Mouse (Mus musculus): ENCODE measurements around the gene Kcnmb4. TPM values are rescaled to one million over a fixed set of nuclear protein-coding genes. Genes with fewer than 3 reads are reported as not detected.

Kcnmb4 gene
- 35.5 and 38.7 TPM in 2 replicates for polyA plus RNA-seq (2016; fragmentation: Nextera tagmentation; extraction: Ambion mirVana)

DNA sequence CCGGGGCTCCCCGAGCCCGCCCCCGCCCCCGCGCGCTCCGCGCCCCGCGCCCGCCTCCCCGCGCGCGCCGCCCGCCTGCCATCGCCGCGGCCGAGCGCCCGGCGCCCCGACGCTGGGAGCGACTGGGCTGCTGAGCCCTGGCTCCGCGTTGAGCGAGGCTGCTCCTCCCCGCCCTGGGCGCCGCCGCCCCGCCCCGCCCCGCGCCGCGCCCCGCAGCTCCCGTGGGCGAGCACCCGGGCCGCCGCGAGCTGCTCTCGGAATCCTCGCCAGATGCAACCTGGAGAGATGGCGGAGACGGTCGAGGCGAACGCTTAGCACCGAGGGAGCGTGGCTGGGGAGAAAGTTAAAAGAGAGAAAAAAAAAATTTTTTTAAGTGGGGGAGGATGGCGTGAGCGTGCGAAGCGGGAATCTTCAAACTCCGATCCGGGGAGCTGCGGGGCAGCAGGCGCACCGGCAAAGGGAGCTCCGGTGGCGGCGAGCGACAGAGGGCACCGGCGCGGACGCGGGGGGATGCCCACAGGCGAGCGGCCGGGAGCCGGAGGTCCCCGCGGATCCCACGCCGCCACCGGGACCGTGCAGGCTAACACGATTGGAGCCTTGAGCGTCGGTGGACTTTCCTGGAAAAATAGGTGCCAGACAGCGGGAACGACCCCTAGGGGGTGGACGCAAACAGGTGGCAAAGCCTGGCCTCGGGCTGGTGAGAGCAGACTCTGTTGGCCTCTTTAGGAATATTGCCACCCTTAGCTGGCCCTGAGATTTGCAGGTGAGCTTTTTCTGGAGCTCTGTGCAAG, at the start of gene Kcnmb4:
Kcnmb4 (minus strand) TSS at position 120 of the 791 bp plus-strand sequence.
- WGBS = under 1% methylated on average over 77 of the region's 92 CpGs
- peak; percentile 71 for ATAC-seq (ENCODE audit: insufficient number of reproducible peaks, insufficient read depth, low FRiP score, low TSS enrichment, low read depth)

DNA sequence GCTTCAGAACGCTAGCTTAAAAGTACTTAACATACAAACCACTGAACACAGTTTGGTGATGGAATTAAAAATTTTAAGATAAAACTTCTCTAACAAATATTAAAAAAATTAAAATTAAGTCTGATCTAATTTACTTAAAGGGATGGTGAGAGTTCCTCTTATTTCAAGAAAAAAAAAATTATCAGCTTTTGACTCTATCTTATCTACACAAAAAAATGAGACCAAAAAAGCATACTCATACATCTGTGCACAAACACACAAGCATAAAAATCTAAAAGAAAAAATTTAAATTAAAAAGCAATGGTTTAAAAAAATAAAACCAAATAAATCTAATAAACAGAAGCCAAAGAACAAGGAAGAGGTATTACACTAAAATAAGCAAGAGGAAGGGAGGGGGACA, 45.9 kb upstream of the Kcnmb4 start:
- H3K9me3 ChIP-seq = no peaks in the 10 kb centered on the region
- no peak overlapping the region for H3K4me2 ChIP-seq
- no peaks in the 10 kb centered on the region for H3K36me3 ChIP-seq
- no peaks in the 10 kb centered on the region for H3K27me3 ChIP-seq
- H3K9ac ChIP-seq (replicated peaks) = no peak overlapping the region
- WGBS = 90% methylated on average over 1 of the region's 1 CpGs
- no peak for ATAC-seq (ENCODE audit: insufficient number of reproducible peaks, insufficient read depth, low FRiP score, low TSS enrichment, low read depth)
- H3K27ac ChIP-seq = no peak overlapping the region
- H3K4me1 ChIP-seq (replicated peaks) = no peaks in the 10 kb centered on the region
- no peak overlapping the region for H3K4me3 ChIP-seq (replicated peaks)

More for the DNA sequence above, at the start of gene Kcnmb4:
- Histone ChIP-seq H3K4me3 (replicated peaks) (peak within 1 kb of the TSS; percentile 65), H3K27me3 (no peaks in the 10 kb centered on the region), H3K4me2 (peak within 1 kb of the TSS; percentile 86), H3K9ac (replicated peaks) (peak within 1 kb of the TSS; percentile 88), H3K27ac (peak within 1 kb of the TSS; percentile 88), H3K36me3 (0 out of 2 replicates have a peak, but pooled peaks cover 3% of the 10 kb centered on the region), H3K9me3 (no peaks in the 10 kb centered on the region; the same call in 1 of the 2 replicates), H3K4me1 (replicated peaks) (peaks cover 20% of the 10 kb centered on the region; the same call in 1 of the 2 replicates)

DNA sequence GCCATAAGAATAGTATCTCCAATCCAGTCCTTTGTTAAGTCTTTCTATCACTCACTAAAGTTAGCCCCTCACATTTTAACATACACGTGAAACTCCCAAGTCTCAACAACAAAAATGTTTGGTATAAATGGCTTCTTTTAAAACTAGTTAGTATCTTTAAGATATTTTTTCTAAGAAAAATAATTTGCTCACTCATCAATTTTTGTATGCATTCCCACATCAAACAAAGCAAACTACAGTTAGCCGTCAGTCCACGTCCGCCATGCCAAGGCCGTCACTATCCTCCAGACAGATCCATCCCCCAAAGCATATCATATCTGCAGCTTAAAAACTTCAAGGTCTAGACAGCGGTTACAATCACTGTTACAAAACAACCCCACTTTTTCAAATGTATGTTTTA, 41.9 kb upstream of the Kcnmb4 start:
- Histone ChIP-seq H3K27ac (no peak overlapping the region), H3K4me1 (replicated peaks) (no peaks in the 10 kb centered on the region), H3K27me3 (no peaks in the 10 kb centered on the region), H3K4me3 (replicated peaks) (no peak overlapping the region), H3K36me3 (peaks cover 8% of the 10 kb centered on the region; the same call in 1 of the 2 replicates), H3K9me3 (no peaks in the 10 kb centered on the region), H3K9ac (replicated peaks) (no peak overlapping the region), H3K4me2 (no peak overlapping the region)
- 91% methylated on average over 6 of the region's 6 CpGs for WGBS
- ATAC-seq (ENCODE audit: insufficient number of reproducible peaks, insufficient read depth, low FRiP score, low TSS enrichment, low read depth) = no peak

DNA sequence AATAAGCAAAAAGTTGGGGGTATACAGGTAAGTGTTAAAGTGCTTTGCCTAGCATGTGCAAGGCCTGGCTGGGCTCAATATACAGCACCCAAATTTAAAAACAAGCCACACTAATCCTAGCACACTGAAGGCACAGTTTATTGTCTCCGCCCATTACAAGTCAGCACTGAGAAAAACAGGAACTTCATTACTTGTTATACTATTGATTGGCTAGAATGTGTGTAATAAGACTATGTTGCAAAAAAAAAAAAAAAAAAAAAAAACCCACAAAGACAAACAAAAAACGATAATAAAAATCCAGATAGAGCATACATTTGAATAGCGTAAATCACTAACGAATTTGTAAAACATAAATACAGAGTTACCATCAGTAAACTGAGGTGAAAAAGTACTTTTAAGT, 41.5 kb upstream of the Kcnmb4 start:
- Histone ChIP-seq H3K36me3 (peaks cover 8% of the 10 kb centered on the region; the same call in 1 of the 2 replicates), H3K4me1 (replicated peaks) (no peaks in the 10 kb centered on the region), H3K4me2 (no peak overlapping the region), H3K27me3 (no peaks in the 10 kb centered on the region), H3K27ac (no peak overlapping the region), H3K4me3 (replicated peaks) (no peak overlapping the region), H3K9ac (replicated peaks) (no peak overlapping the region), H3K9me3 (no peaks in the 10 kb centered on the region)
- WGBS = 89% methylated on average over 4 of the region's 4 CpGs
- no peak for ATAC-seq (ENCODE audit: insufficient number of reproducible peaks, insufficient read depth, low FRiP score, low TSS enrichment, low read depth)

DNA sequence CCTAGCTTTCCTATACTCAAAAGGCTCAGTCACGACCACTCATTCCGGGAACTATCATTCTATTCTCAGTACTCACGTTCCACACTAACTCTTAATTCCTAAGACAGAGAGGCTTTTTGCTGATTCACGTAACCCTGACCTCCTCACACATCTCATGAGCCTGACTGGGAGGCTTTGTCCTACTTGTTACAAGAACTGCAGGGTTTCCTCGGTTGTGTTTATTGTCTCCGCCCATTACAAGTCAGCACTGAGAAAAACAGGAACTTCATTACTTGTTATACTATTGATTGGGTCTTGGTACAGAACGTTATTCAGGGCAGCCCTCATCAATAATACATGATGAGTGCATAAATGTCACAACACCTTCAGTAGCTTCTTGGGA, 39.6 kb upstream of the Kcnmb4 start:
- WGBS = 76% methylated on average over 7 of the region's 7 CpGs
- no peak overlapping the region for H3K4me2 ChIP-seq
- H3K4me1 ChIP-seq (replicated peaks) = no peaks in the 10 kb centered on the region
- H3K9me3 ChIP-seq = no peaks in the 10 kb centered on the region
- no peak overlapping the region for H3K27ac ChIP-seq
- H3K4me3 ChIP-seq (replicated peaks) = no peak overlapping the region
- H3K9ac ChIP-seq (replicated peaks) = no peak overlapping the region
- H3K27me3 ChIP-seq = no peaks in the 10 kb centered on the region
- H3K36me3 ChIP-seq = peaks cover 8% of the 10 kb centered on the region; the same call in 1 of the 2 replicates
- no peak for ATAC-seq (ENCODE audit: insufficient number of reproducible peaks, insufficient read depth, low FRiP score, low TSS enrichment, low read depth)

DNA sequence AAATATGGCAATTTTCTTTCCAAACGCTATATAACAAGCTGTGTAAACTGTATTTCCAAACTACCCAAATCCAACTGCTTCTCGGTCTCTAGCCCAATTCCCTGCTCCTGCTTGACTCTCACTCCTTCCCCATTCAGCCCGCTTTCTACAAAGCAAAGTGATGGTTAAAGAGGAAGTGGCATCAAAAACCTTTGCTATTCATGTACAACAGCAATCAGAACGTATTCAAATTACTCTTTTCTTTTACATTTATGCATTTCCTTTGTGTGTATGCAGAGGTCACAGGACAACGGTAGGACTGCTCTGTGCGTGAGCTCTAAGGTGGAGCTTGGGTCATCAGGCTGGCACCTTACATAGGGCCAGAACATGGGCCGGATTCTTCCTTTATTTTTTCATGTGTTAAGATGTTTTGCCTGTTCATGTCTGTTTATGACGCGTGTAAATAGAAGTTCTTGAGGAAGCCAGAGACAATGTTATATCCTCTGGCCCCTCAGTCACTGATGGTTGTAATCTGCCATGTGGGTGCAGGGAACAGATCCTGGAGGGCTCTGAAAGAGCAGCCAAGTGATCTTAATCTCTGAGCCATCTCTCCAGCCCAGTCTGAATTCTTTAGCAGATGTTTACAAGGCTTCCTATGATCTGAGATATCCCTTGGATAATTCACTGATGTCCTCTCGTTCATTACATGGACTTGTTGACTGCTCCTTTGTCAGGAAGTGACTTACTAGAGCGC, 39.0 kb upstream of the Kcnmb4 start:
- Histone ChIP-seq H3K9me3 (no peaks in the 10 kb centered on the region), H3K36me3 (peaks cover 8% of the 10 kb centered on the region; the same call in 1 of the 2 replicates), H3K4me1 (replicated peaks) (no peaks in the 10 kb centered on the region), H3K4me3 (replicated peaks) (no peak overlapping the region), H3K27me3 (no peaks in the 10 kb centered on the region), H3K9ac (replicated peaks) (no peak overlapping the region), H3K27ac (no peak overlapping the region), H3K4me2 (no peak overlapping the region)
- 92% methylated on average over 11 of the region's 11 CpGs for WGBS
- no peak for ATAC-seq (ENCODE audit: insufficient number of reproducible peaks, insufficient read depth, low FRiP score, low TSS enrichment, low read depth)

DNA sequence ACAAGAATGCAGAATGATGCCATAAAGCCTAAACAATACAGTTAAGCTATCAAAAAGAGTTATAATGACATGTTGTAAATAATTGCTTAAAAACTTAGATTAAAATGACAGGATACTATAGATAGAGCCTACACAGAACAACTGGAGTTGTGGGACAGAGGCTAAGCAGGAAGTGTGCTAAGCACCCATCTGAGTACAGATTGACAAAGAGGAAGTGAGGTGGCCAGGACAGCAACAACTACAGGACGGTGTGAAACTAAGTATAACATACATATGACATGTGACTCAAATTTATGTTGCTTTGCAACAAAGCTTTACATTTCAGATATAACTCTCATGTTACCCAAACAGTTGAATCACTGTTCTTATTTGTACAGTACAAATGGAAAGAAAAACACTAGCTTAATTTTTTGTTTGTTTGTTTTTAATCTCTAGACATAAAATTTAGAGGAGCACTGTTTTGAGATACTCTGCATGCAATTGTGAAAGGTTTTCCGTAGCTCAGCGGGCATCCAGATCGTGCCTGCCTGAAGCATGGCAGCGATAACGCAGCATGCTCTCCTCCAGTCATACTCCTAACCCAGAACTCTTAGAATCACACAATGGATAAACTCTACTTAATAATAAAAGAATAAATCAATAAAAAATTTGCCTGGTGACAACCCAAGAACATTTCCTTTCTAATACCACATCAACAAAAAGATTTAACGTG, 31.8 kb upstream of the Kcnmb4 start:
- Histone ChIP-seq H3K9me3 (no peaks in the 10 kb centered on the region), H3K4me1 (replicated peaks) (no peaks in the 10 kb centered on the region), H3K9ac (replicated peaks) (no peak overlapping the region), H3K36me3 (peaks cover 13% of the 10 kb centered on the region), H3K4me3 (replicated peaks) (no peak overlapping the region), H3K4me2 (no peak overlapping the region), H3K27me3 (no peaks in the 10 kb centered on the region), H3K27ac (no peak overlapping the region)
- 93% methylated on average over 7 of the region's 7 CpGs for WGBS
- no peak for ATAC-seq (ENCODE audit: insufficient number of reproducible peaks, insufficient read depth, low FRiP score, low TSS enrichment, low read depth)

DNA sequence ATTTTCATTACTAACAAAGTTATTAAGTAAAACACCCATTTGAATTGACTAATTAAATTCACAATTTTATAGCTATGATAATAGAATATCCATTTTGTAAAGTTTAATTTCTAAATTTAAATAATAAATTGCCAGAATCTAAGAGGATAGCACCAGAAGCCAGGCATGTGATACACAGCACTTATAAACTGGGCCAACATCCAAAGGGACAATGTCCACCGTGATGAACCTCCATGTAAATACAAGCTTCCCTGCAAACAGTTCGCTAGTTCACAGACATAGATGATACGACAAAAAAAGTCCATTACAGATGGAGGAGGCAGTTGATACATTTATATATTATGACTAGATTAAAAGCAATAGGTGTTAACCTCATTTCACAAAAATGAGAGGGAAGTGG, 19.1 kb upstream of the Kcnmb4 start:
- H3K9ac ChIP-seq (replicated peaks) = no peak overlapping the region
- WGBS = 97% methylated on average over 3 of the region's 3 CpGs
- no peak overlapping the region for H3K27ac ChIP-seq
- no peaks in the 10 kb centered on the region for H3K9me3 ChIP-seq
- no peak overlapping the region for H3K4me3 ChIP-seq (replicated peaks)
- H3K27me3 ChIP-seq = no peaks in the 10 kb centered on the region
- H3K4me2 ChIP-seq = no peak overlapping the region
- no peaks in the 10 kb centered on the region for H3K4me1 ChIP-seq (replicated peaks)
- peaks cover 69% of the 10 kb centered on the region for H3K36me3 ChIP-seq
- no peak for ATAC-seq (ENCODE audit: insufficient number of reproducible peaks, insufficient read depth, low FRiP score, low TSS enrichment, low read depth)

DNA sequence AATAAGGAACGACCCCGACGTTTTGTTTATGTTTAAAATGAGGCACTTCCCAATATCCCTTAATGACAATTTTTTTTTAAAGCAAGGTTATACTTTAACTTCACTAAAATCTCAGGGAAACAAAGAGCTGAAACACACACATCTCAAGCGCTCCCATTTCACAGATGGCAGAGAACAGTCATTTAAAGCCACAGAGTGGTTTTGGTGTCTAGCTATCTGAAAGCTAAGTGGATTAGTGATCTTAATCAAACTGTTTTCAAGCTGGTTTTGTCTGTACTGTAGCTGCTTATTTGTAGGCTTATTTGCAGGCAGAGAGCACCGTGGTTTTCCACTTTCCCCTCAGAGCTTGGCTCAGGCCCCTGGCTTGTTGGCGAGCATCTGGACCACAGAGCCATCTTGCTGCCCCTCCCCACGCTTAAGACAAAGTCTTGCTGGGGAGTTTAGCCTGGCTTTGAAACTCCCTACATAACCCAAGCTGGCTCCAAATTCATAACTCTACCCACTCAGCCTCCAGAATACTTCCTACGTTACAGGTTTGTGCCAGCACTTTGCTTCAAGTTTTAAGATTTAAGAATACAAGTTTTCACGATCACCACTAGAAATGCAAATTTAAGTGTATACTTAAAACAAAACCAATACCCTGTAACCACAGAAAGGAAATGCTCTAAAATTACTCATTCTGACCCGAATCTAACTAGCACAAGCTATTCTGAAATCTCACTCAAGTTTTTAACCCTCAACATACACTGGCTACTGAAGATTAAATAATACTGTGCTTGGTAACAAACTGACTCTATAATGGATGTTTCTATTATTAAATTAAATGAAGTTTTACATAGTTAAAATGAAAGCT, 13.4 kb upstream of the Kcnmb4 start:
- H3K27ac ChIP-seq = no peak overlapping the region
- H3K9me3 ChIP-seq = no peaks in the 10 kb centered on the region
- no peaks in the 10 kb centered on the region for H3K4me1 ChIP-seq (replicated peaks)
- no peaks in the 10 kb centered on the region for H3K27me3 ChIP-seq
- WGBS = 91% methylated on average over 10 of the region's 10 CpGs
- ATAC-seq (ENCODE audit: insufficient number of reproducible peaks, insufficient read depth, low FRiP score, low TSS enrichment, low read depth) = no peak
- H3K36me3 ChIP-seq = peaks cover 61% of the 10 kb centered on the region
- no peak overlapping the region for H3K4me2 ChIP-seq
- H3K9ac ChIP-seq (replicated peaks) = no peak overlapping the region
- no peak overlapping the region for H3K4me3 ChIP-seq (replicated peaks)

DNA sequence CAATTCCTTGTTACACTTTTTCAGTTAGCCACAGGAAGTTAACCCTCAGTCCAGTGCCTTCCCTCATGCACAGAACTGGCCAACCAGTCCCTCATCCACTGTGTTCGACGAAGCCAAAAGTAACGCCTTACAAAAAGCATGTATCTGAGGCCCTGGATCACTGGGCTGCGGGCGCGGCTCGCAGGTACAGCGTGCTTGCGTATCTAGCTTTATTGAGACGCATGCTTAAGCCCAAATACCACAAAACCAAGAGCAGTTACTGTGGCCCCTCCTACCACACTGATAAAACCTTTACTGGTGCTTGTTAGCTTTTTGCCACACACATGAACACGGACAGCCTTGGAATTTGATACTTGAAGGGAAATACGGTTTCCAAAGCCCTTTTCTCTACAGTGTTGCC, 8.2 kb upstream of the Kcnmb4 start:
- Histone ChIP-seq H3K4me1 (replicated peaks) (no peaks in the 10 kb centered on the region), H3K36me3 (peaks cover 41% of the 10 kb centered on the region), H3K27me3 (no peaks in the 10 kb centered on the region), H3K27ac (no peak overlapping the region), H3K4me2 (no peak overlapping the region), H3K9ac (replicated peaks) (no peak overlapping the region), H3K9me3 (no peaks in the 10 kb centered on the region; the same call in 1 of the 2 replicates), H3K4me3 (replicated peaks) (no peak overlapping the region)
- 83% methylated on average over 12 of the region's 12 CpGs for WGBS
- ATAC-seq (ENCODE audit: insufficient number of reproducible peaks, insufficient read depth, low FRiP score, low TSS enrichment, low read depth) = no peak

Data from limb, embryonic 12.5 days (tissue).